Mouse (Mus musculus) cerebellum, postnatal 36 days (tissue): ENCODE data around the gene Olfm3.

ENCODE experiments used
- DNase-seq, 2 experiments: peaks; one replicate each; pipeline ENCODE4 v3.0.0; 2021 to 2022; ENCODE audit warnings: mixed read lengths in 2 of 2

The Olfm3 gene

GRCm38 (mm10) chr3:114903924-114904438, at the start of gene Olfm3:
Gene Olfm3 (plus strand): TSS chr3:114904078.
- peak; percentile 78 to 81 for DNase-seq

GRCm38 (mm10) chr3:114889764-114890163, 14.1 kb upstream of the Olfm3 start:
- no peak for DNase-seq

GRCm38 (mm10) chr3:114904633-114905423, 950 bp downstream of the Olfm3 start:
- peak; percentile 34 to 60 for DNase-seq

GRCm38 (mm10) chr3:114907537-114907936, 3.7 kb downstream of the Olfm3 start:
- no peak for DNase-seq

- peak in 1 of 2 experiments; percentile 33 for DNase-seq
Observed at GRCm38 (mm10) chr3:114908846-114909245, 5.0 kb downstream of the Olfm3 start.

GRCm38 (mm10) chr3:114920102-114920501, 16.2 kb downstream of the Olfm3 start:
- no peak for DNase-seq

GRCm38 (mm10) chr3:114929605-114930004, 25.7 kb downstream of the Olfm3 start:
- peak; percentile 87 to 93 for DNase-seq

- no peak for DNase-seq
Observed at GRCm38 (mm10) chr3:114930336-114930735, 26.5 kb downstream of the Olfm3 start.

- no peak for DNase-seq
Observed at GRCm38 (mm10) chr3:114930796-114931195, 26.9 kb downstream of the Olfm3 start.

- peak in 1 of 2 experiments; percentile 40 for DNase-seq
Observed at GRCm38 (mm10) chr3:114932881-114933280, 29.0 kb downstream of the Olfm3 start.

GRCm38 (mm10) chr3:114954904-114955303, 51.0 kb downstream of the Olfm3 start:
- no peak for DNase-seq

GRCm38 (mm10) chr3:114959311-114959967, 55.6 kb downstream of the Olfm3 start:
- DNase-seq = no peak

- DNase-seq = peak; percentile 85 to 87
Observed at GRCm38 (mm10) chr3:114962316-114963083, 58.6 kb downstream of the Olfm3 start.

- no peak for DNase-seq
Observed at GRCm38 (mm10) chr3:114971183-114971582, 67.3 kb downstream of the Olfm3 start.

- DNase-seq = peak; percentile 53 to 60
Observed at GRCm38 (mm10) chr3:114972522-114972921, 68.6 kb downstream of the Olfm3 start.

- no peak for DNase-seq
Observed at GRCm38 (mm10) chr3:114990828-114991227, 87.0 kb downstream of the Olfm3 start.

GRCm38 (mm10) chr3:114995956-114996355, 92.1 kb downstream of the Olfm3 start:
- no peak for DNase-seq

- no peak for DNase-seq
Observed at GRCm38 (mm10) chr3:115027560-115027959, 123.7 kb downstream of the Olfm3 start.

- no peak for DNase-seq
Observed at GRCm38 (mm10) chr3:115028046-115028445, 124.2 kb downstream of the Olfm3 start.

- DNase-seq = peak; percentile 30 to 72
Observed at GRCm38 (mm10) chr3:115028611-115029010, 124.7 kb downstream of the Olfm3 start.

- no peak for DNase-seq
Observed at GRCm38 (mm10) chr3:115049060-115049459, 145.2 kb downstream of the Olfm3 start.

- DNase-seq = peak; percentile 36 to 50
Observed at GRCm38 (mm10) chr3:115064901-115065300, 161.0 kb downstream of the Olfm3 start.
